ENCODE assay signal across 25 mouse cellular contexts in genomic region chr8:33026973-33027372, GRCm38 (mm10).
DNase-seq lines count a peak whose midpoint lies in the region; ATAC-seq and TF ChIP-seq lines count a peak whose summit lies in the region.
"Had no signal": no experiment of that assay in that cellular context is flagged by ENCODE, and none has a peak within 500 bp of the region (broad histone marks: within the 10 kb centered on the region; RNA-seq: fewer than 3 reads in every experiment).

No protein-coding gene starts in this region.

- no peak overlapping the region for H3K4me3 ChIP-seq in hindbrain, postnatal 0 days (ENCODE audit: low read length)
- H3K4me3 ChIP-seq in hindbrain, embryonic 11.5 days (ENCODE audit: low read depth, low read length) = no peak overlapping the region
- H3K4me3 ChIP-seq in midbrain, embryonic 12.5 days = no peak overlapping the region
- H3K4me3 ChIP-seq in lung, adult 2 months (replicated peaks; ENCODE audit: extremely low read depth, low read depth, low read length) = no peak overlapping the region
- H3K4me3 ChIP-seq: embryonic facial prominence, embryonic 13.5 days; erythroblast, embryonic 14.5 days; forebrain, embryonic 13.5 days; hindbrain, embryonic 12.5 days; intestine, embryonic 15.5 days; limb, embryonic 15.5 days; liver, embryonic 15.5 days had no signal

- no peak overlapping the region for H3K9ac ChIP-seq in hindbrain, postnatal 0 days (replicated peaks; ENCODE audit: low read length)
- H3K9ac ChIP-seq in hindbrain, embryonic 11.5 days (ENCODE audit: low read depth, low read length) = no peak overlapping the region
- H3K9ac ChIP-seq in midbrain, embryonic 12.5 days (replicated peaks) = no peak overlapping the region
- H3K9ac ChIP-seq: embryonic facial prominence, embryonic 13.5 days; forebrain, embryonic 13.5 days; hindbrain, embryonic 12.5 days; intestine, embryonic 15.5 days; limb, embryonic 15.5 days; liver, embryonic 15.5 days had no signal

- DNase-seq in embryo, embryonic 11 days = peak; percentile 4
- no peak for DNase-seq in embryo, embryonic 9.5 days (ENCODE audit: extremely low spot score)
- DNase-seq in hindbrain, postnatal 0 days (ENCODE audit: low spot score) = peak; percentile 73
- DNase-seq in hindbrain, embryonic 11.5 days (ENCODE audit: low spot score) = no peak
- DNase-seq in R1 (ENCODE audit: low read depth, low spot score) = peak; percentile 14
- DNase-seq in lung, adult 2 months = no peak
- no peak for DNase-seq in heart, postnatal 36 days
- DNase-seq: adrenal gland, postnatal 36 days; cerebellum, adult 11-12 months; cerebellum, postnatal 25 days; gastrocnemius, postnatal 10 days; kidney, adult 8-10 months; kidney, postnatal 10 days; right cerebral cortex, postnatal 25 days; spleen, adult 18-20 months had no signal

- H3K9me3 ChIP-seq in hindbrain, postnatal 0 days (ENCODE audit: low read length) = no peaks in the 10 kb centered on the region
- H3K9me3 ChIP-seq in hindbrain, embryonic 11.5 days (ENCODE audit: control insufficient read depth, low read length) = no peaks in the 10 kb centered on the region
- H3K9me3 ChIP-seq in midbrain, embryonic 12.5 days = no peaks in the 10 kb centered on the region
- H3K9me3 ChIP-seq: embryonic facial prominence, embryonic 13.5 days; forebrain, embryonic 13.5 days; hindbrain, embryonic 12.5 days; intestine, embryonic 15.5 days; limb, embryonic 15.5 days; liver, embryonic 15.5 days had no signal

- intact Hi-C loops in heart, postnatal 36 days (cut with DNase I) = no loop called here

- 48% methylated on average over 4 of the region's 4 CpGs for WGBS in hindbrain, postnatal 0 days
- 66% methylated on average over 4 of the region's 4 CpGs for WGBS in hindbrain, embryonic 11.5 days
- WGBS in midbrain, embryonic 12.5 days = 41% methylated on average over 4 of the region's 4 CpGs
- WGBS in lung, adult 2 months = 64% methylated on average over 4 of the region's 4 CpGs

- no peaks in the 10 kb centered on the region for H3K4me1 ChIP-seq in hindbrain, postnatal 0 days (ENCODE audit: insufficient read depth, low read length)
- no peaks in the 10 kb centered on the region for H3K4me1 ChIP-seq in hindbrain, embryonic 11.5 days (replicated peaks; ENCODE audit: control insufficient read depth, insufficient read depth, low read length)
- H3K4me1 ChIP-seq in midbrain, embryonic 12.5 days = no peaks in the 10 kb centered on the region
- no peaks in the 10 kb centered on the region for H3K4me1 ChIP-seq in lung, adult 2 months (ENCODE audit: control insufficient read depth, insufficient read depth, low read length)
- H3K4me1 ChIP-seq: embryonic facial prominence, embryonic 13.5 days; intestine, embryonic 15.5 days; limb, embryonic 15.5 days; liver, embryonic 15.5 days had no signal

- TF ChIP-seq POLR2A in lung, adult 2 months (IDR thresholded peaks at IDR 0.05; ENCODE audit: borderline replicate concordance, extremely low read depth, low read depth, low read length) = no peak

- H3K27me3 ChIP-seq in hindbrain, postnatal 0 days (ENCODE audit: insufficient read depth, low read length) = no peaks in the 10 kb centered on the region
- H3K27me3 ChIP-seq in hindbrain, embryonic 11.5 days (ENCODE audit: control insufficient read depth, insufficient read depth, low read length) = no peaks in the 10 kb centered on the region
- 0 out of 2 replicates have a peak, but pooled peaks cover 7% of the 10 kb centered on the region for H3K27me3 ChIP-seq in midbrain, embryonic 12.5 days
- H3K27me3 ChIP-seq: embryonic facial prominence, embryonic 13.5 days; forebrain, embryonic 13.5 days; hindbrain, embryonic 12.5 days; intestine, embryonic 15.5 days; limb, embryonic 15.5 days; liver, embryonic 15.5 days had no signal

- H3K36me3 ChIP-seq in hindbrain, postnatal 0 days (ENCODE audit: insufficient read depth, low read length) = no peaks in the 10 kb centered on the region
- no peaks in the 10 kb centered on the region for H3K36me3 ChIP-seq in hindbrain, embryonic 11.5 days (ENCODE audit: control insufficient read depth, insufficient read depth, low read length)
- H3K36me3 ChIP-seq in midbrain, embryonic 12.5 days = no peaks in the 10 kb centered on the region
- H3K36me3 ChIP-seq: embryonic facial prominence, embryonic 13.5 days; hindbrain, embryonic 12.5 days; intestine, embryonic 15.5 days; limb, embryonic 15.5 days; liver, embryonic 15.5 days had no signal

- H3K4me2 ChIP-seq in hindbrain, postnatal 0 days (ENCODE audit: low read depth, low read length) = no peak overlapping the region
- H3K4me2 ChIP-seq in hindbrain, embryonic 11.5 days (replicated peaks; ENCODE audit: low read depth, low read length) = no peak overlapping the region
- no peak overlapping the region for H3K4me2 ChIP-seq in midbrain, embryonic 12.5 days (replicated peaks)
- H3K4me2 ChIP-seq: embryonic facial prominence, embryonic 13.5 days; forebrain, embryonic 13.5 days; heart, embryonic 11.5 days; hindbrain, embryonic 12.5 days; intestine, embryonic 15.5 days; limb, embryonic 15.5 days; liver, embryonic 15.5 days had no signal

- ATAC-seq in hindbrain, postnatal 0 days = peak; percentile 27; the same call in 1 of the 2 replicates
- ATAC-seq in hindbrain, embryonic 11.5 days (ENCODE audit: low FRiP score) = no peak
- 0 out of 2 replicates have a peak, but pooled peaks have one; percentile 23 for ATAC-seq in midbrain, embryonic 12.5 days (ENCODE audit: low FRiP score, low read depth)
- ATAC-seq: forebrain, embryonic 13.5 days; intestine, embryonic 15.5 days had no signal

- H3K27ac ChIP-seq in hindbrain, postnatal 0 days = no peak overlapping the region
- no peak overlapping the region for H3K27ac ChIP-seq in hindbrain, embryonic 11.5 days (ENCODE audit: low read depth, low read length)
- no peak overlapping the region for H3K27ac ChIP-seq in midbrain, embryonic 12.5 days (replicated peaks)
- H3K27ac ChIP-seq: embryonic facial prominence, embryonic 13.5 days; forebrain, embryonic 13.5 days; hindbrain, embryonic 12.5 days; intestine, embryonic 15.5 days; limb, embryonic 15.5 days; liver, embryonic 15.5 days; macrophage had no signal

- TF ChIP-seq CTCF in hindbrain, postnatal 0 days (IDR thresholded peaks at IDR 0.05; ENCODE audit: low read depth) = no peak
- TF ChIP-seq CTCF in lung, adult 2 months (IDR thresholded peaks at IDR 0.05; ENCODE audit: insufficient read depth, low read length) = no peak

Comparison
In these comparisons a context has a peak if more than half of its experiments do, and no peak if none do; other contexts are left out.
1. DNase-seq: peak in embryo, embryonic 11 days (single experiment), hindbrain, postnatal 0 days (single experiment) and R1 (single experiment); none in embryo, embryonic 9.5 days (single experiment), hindbrain, embryonic 11.5 days (single experiment), lung, adult 2 months (single experiment) and heart, postnatal 36 days (0 of 2).